Mouse (Mus musculus) CH12.LX (cell line): ENCODE results near the gene Arl14. TPM values are rescaled to one million over a fixed set of nuclear protein-coding genes. Genes with fewer than 3 reads are reported as not detected.
A peak's percentile ranks its signal among the peaks of the same experiment; 100 is the strongest.
"Not testable (repeated sequence)": the region's sequence is repeated elsewhere in the genome, so short reads cannot be mapped to it uniquely, and the experiment has no call there.

Experiments used
- DNase-seq: peaks from one replicate; pipeline ENCODE4 v3.0.0-alpha.2; 2013; ENCODE audit errors: extremely low read depth
- H3K27ac ChIP-seq: 2 replicates; pipeline ENCODE4 v1.5.1; 2012; ENCODE audit warnings: low read depth, mild to moderate bottlenecking, control low read depth, moderate library complexity; ENCODE audit not compliant: insufficient read depth
- H3K27me3 ChIP-seq: replicated peaks from 2 replicates; pipeline ENCODE3; 2012; ENCODE audit warnings: inconsistent platforms
- H3K36me3 ChIP-seq, 2 experiments: replicated peaks in 1 of 2; 2 replicates each; pipeline versions ENCODE3 to v1.6.1; 2012; ENCODE audit warnings: inconsistent platforms in 1 of 2, low read length in 1 of 2, mild to moderate bottlenecking in 1 of 2, mixed read lengths in 1 of 2, moderate library complexity in 1 of 2; ENCODE audit not compliant: control insufficient read depth in 1 of 2, insufficient read depth in 1 of 2
- H3K4me1 ChIP-seq, 2 experiments: 2 replicates each; pipeline ENCODE4 v1.6.1; 2012; ENCODE audit warnings: inconsistent platforms in 1 of 2, moderate library complexity in 1 of 2; ENCODE audit not compliant: insufficient read depth in 2 of 2, control insufficient read depth in 1 of 2
- H3K4me2 ChIP-seq: 2 replicates; pipeline ENCODE4 v1.6.1; 2012; ENCODE audit warnings: low read depth, mild to moderate bottlenecking, control low read depth; ENCODE audit not compliant: poor library complexity, insufficient read depth, severe bottlenecking
- H3K4me3 ChIP-seq, 3 experiments: fragments of 150-350 bp in 1 of 3; sonication (generic) in 1 of 3; replicated peaks in 1 of 3; 2 replicates each; pipeline versions ENCODE3 to v1.5.1; 2011 to 2012; ENCODE audit warnings: low read depth in 2 of 3, low read length in 2 of 3, mild to moderate bottlenecking in 2 of 3, moderate library complexity in 2 of 3, control low read depth in 1 of 3, improper control_type of control experiment in 1 of 3, inconsistent platforms in 1 of 3, mixed read lengths in 1 of 3; ENCODE audit not compliant: poor library complexity in 1 of 3
- H3K79me2 ChIP-seq: replicated peaks from 2 replicates; pipeline ENCODE4 v1.6.1; 2012; ENCODE audit warnings: mild to moderate bottlenecking, moderate library complexity; ENCODE audit not compliant: control insufficient read depth, poor library complexity, insufficient read depth, severe bottlenecking; ENCODE audit errors: extremely low read depth
- H3K9ac ChIP-seq: 2 replicates; pipeline ENCODE4 v1.6.1; 2012; ENCODE audit warnings: low read depth, mild to moderate bottlenecking, control low read depth, moderate library complexity; ENCODE audit not compliant: insufficient read depth
- H3K9me3 ChIP-seq: replicated peaks from 2 replicates; pipeline ENCODE3; 2012; ENCODE audit warnings: low read length, inconsistent platforms, mixed read lengths
- BHLHE40 ChIP-seq: IDR thresholded peaks from 2 replicates; pipeline ENCODE4 v1.6.1; 2011; ENCODE audit warnings: mild to moderate bottlenecking, low read depth, low read length, improper control_type of control experiment
- CHD1 ChIP-seq: IDR thresholded peaks from 2 replicates; pipeline ENCODE4 v1.6.1; 2012; ENCODE audit warnings: low read depth, low read length, improper control_type of control experiment, inconsistent platforms
- CHD2 ChIP-seq: IDR thresholded peaks from 2 replicates; pipeline ENCODE4 v1.6.1; 2011; ENCODE audit warnings: low read length, improper control_type of control experiment
- CTCF ChIP-seq, 2 experiments: IDR thresholded peaks in 1 of 2; conservative IDR thresholded peaks in 1 of 2; 2 replicates each; pipeline ENCODE4 v1.5.1; 2011 to 2012; ENCODE audit warnings: low read depth in 2 of 2, low read length in 2 of 2, improper control_type of control experiment in 1 of 2, inconsistent platforms in 1 of 2, mild to moderate bottlenecking in 1 of 2, moderate library complexity in 1 of 2
- E2F4 ChIP-seq: IDR thresholded peaks from 2 replicates; pipeline ENCODE4 v1.6.1; 2011; ENCODE audit warnings: low read depth, low read length, improper control_type of control experiment; ENCODE audit not compliant: insufficient replicate concordance
- ELF1 ChIP-seq: IDR thresholded peaks from 2 replicates; pipeline ENCODE4 v1.6.1; 2014; ENCODE audit warnings: low read depth, mild to moderate bottlenecking, inconsistent platforms, low read length, improper control_type of control experiment
- EP300 ChIP-seq: IDR thresholded peaks from 2 replicates; pipeline ENCODE4 v1.6.1; 2011; ENCODE audit warnings: low read length, improper control_type of control experiment
- ETS1 ChIP-seq: conservative IDR thresholded peaks from 2 replicates; pipeline ENCODE4 v1.6.1; 2012; ENCODE audit warnings: low read depth, mild to moderate bottlenecking, inconsistent platforms, low read length, improper control_type of control experiment, moderate library complexity
- JUND ChIP-seq: conservative IDR thresholded peaks from 2 replicates; pipeline ENCODE4 v1.6.1; 2011; ENCODE audit warnings: low read depth, low read length, improper control_type of control experiment
- MAFK ChIP-seq: IDR thresholded peaks from 2 replicates; pipeline ENCODE4 v1.6.1; 2011; ENCODE audit warnings: low read length, improper control_type of control experiment; ENCODE audit not compliant: insufficient replicate concordance
- MXI1 ChIP-seq: IDR thresholded peaks from 2 replicates; pipeline ENCODE4 v1.6.1; 2011; ENCODE audit warnings: mild to moderate bottlenecking, low read depth, low read length, improper control_type of control experiment
- NRF1 ChIP-seq: IDR thresholded peaks from 2 replicates; pipeline ENCODE4 v1.6.1; 2014; ENCODE audit warnings: low read depth, mild to moderate bottlenecking, inconsistent platforms, low read length, improper control_type of control experiment, moderate library complexity
- POLR2AphosphoS2 ChIP-seq: IDR thresholded peaks from 2 replicates; pipeline ENCODE4 v1.6.1; 2011; ENCODE audit warnings: low read depth, low read length, improper control_type of control experiment
- RAD21 ChIP-seq: IDR thresholded peaks from 2 replicates; pipeline ENCODE4 v1.6.1; 2011; ENCODE audit warnings: low read depth, mild to moderate bottlenecking, low read length, improper control_type of control experiment, moderate library complexity
- RCOR1 ChIP-seq: conservative IDR thresholded peaks from 2 replicates; pipeline ENCODE4 v1.6.1; 2012; ENCODE audit warnings: low read depth, mild to moderate bottlenecking, inconsistent platforms, low read length, improper control_type of control experiment
- SIN3A ChIP-seq: IDR thresholded peaks from 2 replicates; pipeline ENCODE4 v1.6.1; 2012; ENCODE audit warnings: low read length, improper control_type of control experiment, inconsistent platforms
- SMC3 ChIP-seq: IDR thresholded peaks from 2 replicates; pipeline ENCODE4 v1.6.1; 2011; ENCODE audit warnings: low read depth, low read length, improper control_type of control experiment
- TCF12 ChIP-seq: IDR thresholded peaks from 2 replicates; pipeline ENCODE4 v1.6.1; 2014; ENCODE audit warnings: low read depth, mild to moderate bottlenecking, inconsistent platforms, low read length, improper control_type of control experiment
- USF1 ChIP-seq: IDR thresholded peaks from 2 replicates; pipeline ENCODE4 v1.6.1; 2014; ENCODE audit warnings: low read depth, mild to moderate bottlenecking, inconsistent platforms, low read length, improper control_type of control experiment
- ZNF384 ChIP-seq: IDR thresholded peaks from 2 replicates; pipeline ENCODE4 v1.6.1; 2012; ENCODE audit warnings: low read depth, low read length, improper control_type of control experiment, inconsistent platforms
- dilution Hi-C: fragments of 300-500 bp; cut with MboI; formaldehyde crosslinking; loops from 2 replicates; pipeline ENCODE4 v1.14.3; 2020; ENCODE audit warnings: low sequenced_read_pairs; ENCODE audit not compliant: extremely low pct_unique_long_range_greater_than_20kb, extremely low pct_ligation_motif_present
- in situ Hi-C: fragments of 300-500 bp; cut with MboI; formaldehyde crosslinking; loops from 3 replicates; pipeline ENCODE4 v1.14.3; 2019; ENCODE audit warnings: low sequenced_read_pairs, low pct_ligation_motif_present, low pct_unique_long_range_greater_than_20kb, mixed read lengths
- polyA plus RNA-seq: library from polyadenylated mRNA; unstranded; fragments of >175 nt; gene quantifications from 2 replicates; pipeline ENCODE4 v1.2.1, GENCODE M21; 2012; ENCODE audit warnings: low read depth; ENCODE audit not compliant: insufficient read length
- total RNA-seq, 2 experiments: library from RNA; depleted of rRNA; stranded (reverse); fragments of 300-350 nt in 1 of 2; fragments of >200 nt in 1 of 2; gene quantifications; 2 replicates each; pipeline ENCODE4 v1.2.3; 2012 to 2014

Gene Arl14
- total and polyA plus RNA-seq, 3 experiments: not detected

DNA sequence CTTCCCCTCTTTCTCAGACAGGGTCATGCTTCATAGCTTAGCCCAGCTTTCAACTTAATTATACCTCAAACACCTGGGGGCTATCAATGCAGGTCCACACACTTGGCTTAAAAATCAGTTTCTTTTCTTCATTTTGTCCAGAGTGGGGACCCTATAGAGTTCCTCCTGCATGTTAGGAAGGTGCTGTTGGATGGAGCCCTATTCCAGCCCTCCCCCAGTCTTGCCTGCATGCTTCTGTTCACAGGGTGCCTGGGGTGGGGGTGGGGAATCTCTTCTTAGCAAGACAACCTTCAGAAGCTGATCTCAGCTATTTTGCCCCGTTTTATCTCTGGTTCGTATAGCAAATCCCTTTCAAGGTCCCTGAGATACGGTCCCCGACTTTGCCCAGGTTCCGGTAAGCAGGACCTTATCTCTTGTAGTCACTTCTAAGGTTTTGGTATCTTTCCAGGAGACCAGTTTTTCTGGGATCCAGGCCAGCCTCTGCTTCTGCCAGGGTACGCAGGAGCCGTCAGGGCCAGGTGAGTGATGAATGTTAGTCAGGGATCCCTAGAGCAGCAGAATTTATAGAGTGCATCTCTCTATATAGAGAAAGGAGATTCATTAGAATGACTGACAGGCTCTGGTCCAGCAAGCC is 40.9 kb downstream of the Arl14 start:
- Histone ChIP-seq H3K36me3 (no peaks in the 10 kb centered on the region), H3K4me2 (no peak overlapping the region)
- dilution Hi-C loops: no loop called here

GRCm38 (mm10) chr3:69264299-69264698 is 42.1 kb downstream of the Arl14 start:
- H3K4me1 ChIP-seq, H3K9ac ChIP-seq, H3K36me3 ChIP-seq, DNase-seq, H3K4me3 ChIP-seq, H3K27ac ChIP-seq, dilution Hi-C loops: not testable (repeated sequence)
- in situ Hi-C loops: loop anchor here (25.0 kb wide), 1 partner anchor 448 kb away; the partner anchor contains the start of gene Nmd3
- TF ChIP-seq ZNF384: 0 out of 2 replicates have a peak, but pooled peaks have one; percentile 20
- peak; percentile 46 for TF ChIP-seq ETS1
- TF ChIP-seq, all 38 proteins: peak for 2; not testable (repeated sequence) for 36
- H3K4me2 ChIP-seq, H3K79me2 ChIP-seq, H3K27me3 ChIP-seq, H3K9me3 ChIP-seq: not testable (repeated sequence)

More for the DNA sequence above, 40.9 kb downstream of the Arl14 start:
- TF ChIP-seq ZNF384 (no peak), NRF1 (no peak), RAD21 (no peak), SMC3 (no peak), ETS1 (no peak), MXI1 (no peak), CHD2 (no peak), SIN3A (no peak), MAFK (no peak), EP300 (no peak), POLR2AphosphoS2 (no peak), CHD1 (no peak), CTCF (conservative IDR thresholded peaks at IDR 0.05 in 1 of 2, IDR thresholded peaks at IDR 0.05 in 1 of 2; ENCODE audit: low read depth in 2 of 2, low read length in 2 of 2) (no peak), BHLHE40 (no peak), JUND (no peak), USF1 (no peak), ELF1 (no peak), TCF12 (no peak), RCOR1 (no peak), E2F4 (no peak)
- Histone ChIP-seq H3K4me1 (0 out of 4 replicates have a peak, but pooled peaks cover 0 to 3% of the 10 kb centered on the region in 2 experiments), H3K27me3 (no peaks in the 10 kb centered on the region), H3K27ac (no peak overlapping the region), H3K4me3 (no peak overlapping the region), H3K9me3 (peaks cover 5% of the 10 kb centered on the region), H3K79me2 (no peaks in the 10 kb centered on the region), H3K9ac (no peak overlapping the region)
- in situ Hi-C loops: loop anchor here (25.0 kb wide), 1 partner anchor 449 kb away; the partner anchor contains the start of gene Nmd3
- DNase-seq: no peak
